Mouse (Mus musculus) neural tube, embryonic 13.5 days (tissue): ENCODE measurements around the gene Zfp157. TPM values are rescaled to one million over a fixed set of nuclear protein-coding genes. Genes with fewer than 3 reads are reported as not detected.
"Not testable (repeated sequence)": the region's sequence is repeated elsewhere in the genome, so short reads cannot be mapped to it uniquely, and the experiment has no call there.

Source experiments
- ATAC-seq: fragments of 200-750 bp; cut with Nextera tagmentation; 2 replicates; pipeline ENCODE4 v1.8.0; 2017; ENCODE audit warnings: low read depth, mild to moderate bottlenecking, moderate TSS enrichment, moderate library complexity
- H3K27ac ChIP-seq: fragments of 300-500 bp; sonication (generic); replicated peaks from 2 replicates; pipeline ENCODE4 v1.5.1; 2015; ENCODE audit warnings: moderate library complexity, mild to moderate bottlenecking, inconsistent platforms
- H3K27me3 ChIP-seq: fragments of 300-500 bp; sonication (generic); 2 replicates; pipeline ENCODE4 v1.6.1; 2015; ENCODE audit warnings: mild to moderate bottlenecking, inconsistent platforms
- H3K36me3 ChIP-seq: fragments of 300-500 bp; sonication (generic); 2 replicates; pipeline ENCODE4 v1.6.1; 2015; ENCODE audit warnings: mild to moderate bottlenecking, inconsistent platforms
- H3K4me1 ChIP-seq: fragments of 300-500 bp; sonication (generic); replicated peaks from 2 replicates; pipeline ENCODE4 v1.6.1; 2015; ENCODE audit warnings: inconsistent platforms
- H3K4me2 ChIP-seq: fragments of 300-500 bp; sonication (generic); 2 replicates; pipeline ENCODE4 v1.6.1; 2015; ENCODE audit warnings: inconsistent platforms, mild to moderate bottlenecking, moderate library complexity
- H3K4me3 ChIP-seq: fragments of 300-500 bp; sonication (generic); 2 replicates; pipeline ENCODE4 v1.5.1; 2015; ENCODE audit warnings: mild to moderate bottlenecking, inconsistent platforms
- H3K9ac ChIP-seq: fragments of 300-500 bp; sonication (generic); 2 replicates; pipeline ENCODE4 v1.6.1; 2015; ENCODE audit warnings: moderate library complexity, mild to moderate bottlenecking, inconsistent platforms
- H3K9me3 ChIP-seq: fragments of 300-500 bp; sonication (generic); 2 replicates; pipeline ENCODE4 v1.6.1; 2016; ENCODE audit warnings: inconsistent platforms
- WGBS: fragments of 180-500 bp; shearing (Covaris S2); methylation state at CpG from one replicate; pipeline ENCODE4 v1.1.7; 2015; 5-methylcytosine and 5-hydroxymethylcytosine counted together
- polyA plus RNA-seq: library from polyadenylated mRNA; unstranded; fragments of >200 nt; fragmentation: Nextera tagmentation; extraction: Ambion mirVana; gene quantifications from 2 replicates; pipeline ENCODE4 v1.2.1, GENCODE M21; 2015

Zfp157 gene
- polyA plus RNA-seq = 67.0 and 68.6 TPM in 2 replicates

DNA sequence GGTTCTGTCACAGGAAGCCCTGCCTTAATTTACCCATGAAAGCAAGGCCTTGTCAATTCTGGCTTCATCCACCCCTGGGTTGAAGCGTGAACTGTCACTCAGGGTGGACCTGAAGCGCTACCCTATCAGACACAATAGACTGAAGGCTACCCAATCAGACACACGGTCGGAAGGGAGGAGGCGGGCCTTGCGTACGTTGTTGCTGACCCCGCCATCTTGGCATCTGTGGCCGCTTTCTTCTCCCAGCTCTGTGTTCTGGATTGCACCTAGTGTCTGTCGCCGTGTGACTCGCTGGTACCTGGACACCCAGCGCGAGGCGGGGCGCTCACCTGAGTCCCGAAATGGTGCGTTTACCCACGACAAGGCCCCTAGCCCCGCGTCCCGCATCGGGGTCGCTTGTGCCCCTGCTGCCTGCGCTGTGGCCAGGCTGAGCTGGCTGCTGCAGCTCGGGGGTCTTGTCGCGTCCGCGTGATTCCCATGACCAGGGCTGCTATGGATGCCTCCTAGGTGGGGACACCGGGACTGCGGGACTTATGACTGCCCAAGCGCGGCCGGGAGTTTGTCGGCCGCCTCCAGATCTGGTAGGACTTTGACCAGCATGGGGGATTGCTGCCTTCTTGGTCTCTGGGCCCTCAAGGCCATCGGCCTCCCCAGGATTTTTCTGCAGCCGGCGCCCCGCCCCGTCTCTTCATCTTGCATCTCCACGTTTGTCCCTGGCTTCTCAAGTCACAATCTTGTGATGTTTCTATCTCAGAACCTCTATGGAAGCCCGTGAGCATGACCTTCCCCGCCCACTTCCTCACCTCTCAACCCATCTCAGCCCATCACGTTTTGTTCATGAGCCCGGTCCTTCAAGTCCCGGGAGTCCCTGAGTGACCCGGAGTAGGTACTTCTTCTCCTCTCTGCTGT, at the start of gene Zfp157:
Gene Zfp157 (plus strand): TSS at position 183 of the 909 bp plus-strand sequence.
- under 1% methylated on average over 49 of the region's 49 CpGs for WGBS

GRCm38 (mm10) chr5:138397795-138398337, 43.4 kb upstream of the Zfp157 start:
- H3K4me2 ChIP-seq = no peak overlapping the region
- H3K27ac ChIP-seq = no peak overlapping the region
- no peaks in the 10 kb centered on the region for H3K36me3 ChIP-seq
- H3K9ac ChIP-seq = no peak overlapping the region
- 54% methylated on average over 2 of the region's 2 CpGs for WGBS
- no peak for ATAC-seq
- H3K9me3 ChIP-seq = no peaks in the 10 kb centered on the region
- no peaks in the 10 kb centered on the region for H3K27me3 ChIP-seq
- H3K4me3 ChIP-seq = no peak overlapping the region
- H3K4me1 ChIP-seq = no peaks in the 10 kb centered on the region

More for the DNA sequence above, at the start of gene Zfp157:
- Histone ChIP-seq H3K4me3 (peak within 1 kb of the TSS; percentile 96), H3K36me3 (peaks cover 23% of the 10 kb centered on the region), H3K9me3 (no peaks in the 10 kb centered on the region), H3K27ac (peak within 1 kb of the TSS; percentile 95), H3K9ac (peak within 1 kb of the TSS; percentile 99), H3K4me2 (peak within 1 kb of the TSS; percentile 85), H3K4me1 (peaks cover 41% of the 10 kb centered on the region), H3K27me3 (no peaks in the 10 kb centered on the region)
- ATAC-seq = peak; percentile 100

DNA sequence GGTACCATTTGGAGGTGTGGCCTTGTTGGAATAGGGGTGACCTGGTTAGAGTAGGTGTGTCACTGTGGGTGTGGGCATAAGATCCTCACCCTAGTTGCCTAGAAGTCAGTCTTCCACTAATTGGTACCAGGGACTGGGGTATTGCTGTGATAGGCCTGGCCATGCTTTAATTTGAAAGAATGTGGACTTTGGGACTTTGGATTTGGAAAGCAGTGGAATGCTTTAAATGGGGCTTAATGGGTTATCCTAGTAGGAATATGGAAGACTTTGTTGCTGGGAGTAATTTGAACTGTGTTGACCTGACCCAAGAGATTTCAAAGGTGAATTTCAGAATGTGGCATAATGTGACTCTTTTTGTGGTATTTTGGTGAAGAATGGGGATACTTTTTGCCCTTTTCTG, 40.8 kb upstream of the Zfp157 start:
- not testable (repeated sequence) for H3K4me1 ChIP-seq, H3K9ac ChIP-seq, H3K9me3 ChIP-seq, ATAC-seq, H3K36me3 ChIP-seq, H3K4me2 ChIP-seq, H3K4me3 ChIP-seq, H3K27ac ChIP-seq, H3K27me3 ChIP-seq

DNA sequence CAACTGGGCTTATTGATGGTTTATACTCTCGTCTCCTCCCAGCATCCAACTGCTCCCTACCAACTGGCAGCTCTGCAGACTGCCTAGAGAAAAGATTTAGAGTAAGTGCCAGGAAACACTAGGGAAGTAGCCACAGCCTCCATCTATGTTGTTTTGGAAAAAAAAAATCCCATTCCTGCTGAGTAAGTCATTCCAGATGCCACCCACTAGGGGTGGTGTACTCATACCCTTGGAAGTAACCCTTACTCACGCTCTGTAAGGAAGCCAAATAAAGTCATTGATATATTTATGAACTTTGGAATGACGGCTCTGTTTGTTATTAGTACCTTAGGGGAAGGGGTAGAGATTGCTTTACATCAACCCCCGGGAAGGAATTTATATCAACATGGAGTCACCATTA, 17.1 kb downstream of the Zfp157 start:
- WGBS = 92% methylated on average over 4 of the region's 4 CpGs
- no peak overlapping the region for H3K27ac ChIP-seq
- peaks cover 72% of the 10 kb centered on the region for H3K36me3 ChIP-seq
- no peak overlapping the region for H3K4me2 ChIP-seq
- no peaks in the 10 kb centered on the region for H3K4me1 ChIP-seq
- no peak overlapping the region for H3K9ac ChIP-seq
- ATAC-seq = no peak
- H3K9me3 ChIP-seq = peaks cover 44% of the 10 kb centered on the region
- no peaks in the 10 kb centered on the region for H3K27me3 ChIP-seq
- H3K4me3 ChIP-seq = no peak overlapping the region

DNA sequence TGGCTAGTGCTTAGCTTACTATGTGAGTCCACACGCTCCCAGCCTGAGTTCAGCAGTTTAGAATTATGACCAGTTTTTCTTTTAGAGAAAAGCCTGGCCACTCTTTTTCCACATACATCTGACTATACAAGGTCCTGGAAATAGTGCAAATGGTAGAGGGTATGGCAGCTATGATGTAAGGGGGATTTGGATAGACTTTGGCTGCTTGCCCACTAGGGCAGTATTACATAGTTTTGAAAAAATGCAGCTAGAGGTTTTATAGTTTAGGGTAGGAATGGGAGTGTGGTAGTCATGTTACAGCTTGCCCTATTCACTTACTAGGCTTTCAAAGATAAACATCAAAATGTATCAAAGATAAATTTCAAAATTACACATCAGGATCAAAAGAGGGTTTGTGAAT, 17.8 kb downstream of the Zfp157 start:
- 95% methylated on average over 1 of the region's 1 CpGs for WGBS
- no peak for ATAC-seq
- Histone ChIP-seq H3K36me3 (peaks cover 73% of the 10 kb centered on the region), H3K4me3 (no peak overlapping the region), H3K4me1 (no peaks in the 10 kb centered on the region), H3K27ac (no peak overlapping the region), H3K9ac (no peak overlapping the region), H3K27me3 (no peaks in the 10 kb centered on the region), H3K9me3 (peaks cover 44% of the 10 kb centered on the region), H3K4me2 (no peak overlapping the region)

- H3K4me2 ChIP-seq = no peak overlapping the region
- H3K27ac ChIP-seq = no peak overlapping the region
- 33% methylated on average over 6 of the region's 6 CpGs for WGBS
- H3K4me1 ChIP-seq = no peaks in the 10 kb centered on the region
- H3K27me3 ChIP-seq = no peaks in the 10 kb centered on the region
- no peak overlapping the region for H3K4me3 ChIP-seq
- 0 out of 2 replicates have a peak, but pooled peaks cover 3% of the 10 kb centered on the region for H3K9me3 ChIP-seq
- 0 out of 2 replicates have a peak, but pooled peaks cover 1% of the 10 kb centered on the region for H3K36me3 ChIP-seq
- no peak overlapping the region for H3K9ac ChIP-seq
- ATAC-seq = no peak
Measured at GRCm38 (mm10) chr5:138473601-138474000, 32.3 kb downstream of the Zfp157 start.

DNA sequence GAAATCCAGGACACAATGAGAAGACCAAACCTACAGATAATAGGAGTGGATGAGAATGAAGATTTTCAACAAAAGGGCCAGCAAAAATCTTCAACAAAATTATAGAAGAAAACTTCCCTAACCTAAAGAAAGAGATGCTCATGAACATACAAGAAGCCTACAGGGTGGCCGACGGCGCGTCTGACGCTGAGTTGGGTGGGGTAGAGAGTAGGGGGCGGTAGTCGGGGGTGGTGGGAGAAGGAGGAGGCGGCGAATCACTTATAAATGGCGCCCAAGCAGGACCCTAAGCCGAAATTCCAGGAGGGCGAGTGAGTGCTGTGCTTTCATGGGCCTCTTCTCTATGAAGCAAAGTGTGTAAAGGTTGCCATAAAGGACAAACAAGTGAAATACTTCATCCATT, 63.3 kb downstream of the Zfp157 start:
- not testable (repeated sequence) for H3K27me3 ChIP-seq, H3K4me2 ChIP-seq, H3K4me1 ChIP-seq, H3K9ac ChIP-seq, ATAC-seq, H3K9me3 ChIP-seq, H3K4me3 ChIP-seq, H3K27ac ChIP-seq, H3K36me3 ChIP-seq
- WGBS = 93% methylated on average over 7 of the region's 12 CpGs

Other genes starting within 250 kb of the Zfp157 start
- gene Mblac1, start 247.2 kb upstream of the Zfp157 start, polyA plus RNA-seq = 12.9 and 13.5 TPM in 2 replicates
- not detected in 2 replicates for gene Nxpe5, start 215.6 kb upstream of the Zfp157 start, polyA plus RNA-seq
- 89.7 and 94.5 TPM in 2 replicates for gene Lamtor4, start 186.0 kb upstream of the Zfp157 start, polyA plus RNA-seq
- gene BC037034, start 177.4 kb upstream of the Zfp157 start, polyA plus RNA-seq = 17.3 and 18.3 TPM in 2 replicates
- 3.2 TPM in 2 replicates for gene Gal3st4, start 168.6 kb upstream of the Zfp157 start, polyA plus RNA-seq
- gene Gm43720, start 161.5 kb upstream of the Zfp157 start, polyA plus RNA-seq = 0.08 TPM in 1 of 2 replicates, not detected in the other
- gene Gpc2, start 161.5 kb upstream of the Zfp157 start, polyA plus RNA-seq = 184 and 198 TPM in 2 replicates
- 3.6 and 4.4 TPM in 2 replicates for gene Stag3, start 161.2 kb upstream of the Zfp157 start, polyA plus RNA-seq
- gene Pvrig, start 99.5 kb upstream of the Zfp157 start, polyA plus RNA-seq = not detected in 2 replicates
- gene 1700123K08Rik, start 123.2 kb downstream of the Zfp157 start, polyA plus RNA-seq = not detected in 2 replicates
- gene Zfp68, start 178.3 kb downstream of the Zfp157 start, polyA plus RNA-seq = 78.0 and 86.3 TPM in 2 replicates
- gene A430033K04Rik, start 181.4 kb downstream of the Zfp157 start, polyA plus RNA-seq = 18.8 and 22.6 TPM in 2 replicates